Mouse (Mus musculus): ENCODE results near the gene Dis3l2. TPM values are rescaled to one million over a fixed set of nuclear protein-coding genes. Genes with fewer than 3 reads are reported as not detected.
A peak's percentile ranks its signal among the peaks of the same experiment; 100 is the strongest.

The Dis3l2 gene
- polyA plus RNA-seq, 1 experiment = 13.9 TPM

GRCm38 (mm10) chr1:87010629-87011330 lies 307.2 kb downstream of the Dis3l2 start:
- no peak for DNase-seq (ENCODE audit: low read depth)

GRCm38 (mm10) chr1:87011718-87012117 lies 308.1 kb downstream of the Dis3l2 start:
- DNase-seq (ENCODE audit: low read depth) = no peak

- no peak for DNase-seq (ENCODE audit: low read depth)
These were observed 309.0 kb downstream of the Dis3l2 start for GRCm38 (mm10) chr1:87012606-87013005.

- DNase-seq (ENCODE audit: low read depth) = no peak
These were observed 317.1 kb downstream of the Dis3l2 start for GRCm38 (mm10) chr1:87020714-87021113.

- DNase-seq (ENCODE audit: low read depth) = no peak
These were observed 318.0 kb downstream of the Dis3l2 start for GRCm38 (mm10) chr1:87021584-87021983.

GRCm38 (mm10) chr1:87023291-87024170 lies 319.9 kb downstream of the Dis3l2 start:
- peak; percentile 36 for DNase-seq (ENCODE audit: low read depth)

- DNase-seq (ENCODE audit: low read depth) = no peak
These were observed 321.4 kb downstream of the Dis3l2 start for GRCm38 (mm10) chr1:87025021-87025420.

- no peak for DNase-seq (ENCODE audit: low read depth)
These were observed 325.2 kb downstream of the Dis3l2 start for GRCm38 (mm10) chr1:87028786-87029185.

- DNase-seq (ENCODE audit: low read depth) = no peak
These were observed 327.0 kb downstream of the Dis3l2 start for GRCm38 (mm10) chr1:87030652-87031051.

GRCm38 (mm10) chr1:87032466-87032865 lies 328.9 kb downstream of the Dis3l2 start:
- DNase-seq (ENCODE audit: low read depth) = no peak

- no peak for DNase-seq (ENCODE audit: low read depth)
These were observed 332.0 kb downstream of the Dis3l2 start for GRCm38 (mm10) chr1:87035532-87036161.

- DNase-seq (ENCODE audit: low read depth) = no peak
These were observed 332.7 kb downstream of the Dis3l2 start for GRCm38 (mm10) chr1:87036334-87036733.

- no peak for DNase-seq (ENCODE audit: low read depth)
These were observed 335.0 kb downstream of the Dis3l2 start for GRCm38 (mm10) chr1:87038477-87039070.

- no peak for DNase-seq (ENCODE audit: low read depth)
These were observed 337.5 kb downstream of the Dis3l2 start for GRCm38 (mm10) chr1:87041119-87041518.

GRCm38 (mm10) chr1:87041814-87042438 lies 338.3 kb downstream of the Dis3l2 start:
- DNase-seq (ENCODE audit: low read depth) = no peak

- no peak for DNase-seq (ENCODE audit: low read depth)
These were observed 346.5 kb downstream of the Dis3l2 start for GRCm38 (mm10) chr1:87050072-87050471.

- no peak for DNase-seq (ENCODE audit: low read depth)
These were observed 347.1 kb downstream of the Dis3l2 start for GRCm38 (mm10) chr1:87050700-87051099.

- no peak for DNase-seq (ENCODE audit: low read depth)
These were observed 347.8 kb downstream of the Dis3l2 start for GRCm38 (mm10) chr1:87051369-87051768.

GRCm38 (mm10) chr1:87057075-87057474 lies 353.5 kb downstream of the Dis3l2 start:
- DNase-seq (ENCODE audit: low read depth) = no peak

- DNase-seq (ENCODE audit: low read depth) = no peak
These were observed 355.5 kb downstream of the Dis3l2 start for GRCm38 (mm10) chr1:87059042-87059665.

- no peak for DNase-seq (ENCODE audit: low read depth)
These were observed 357.3 kb downstream of the Dis3l2 start for GRCm38 (mm10) chr1:87060913-87061312.
